Mouse (Mus musculus) liver, adult 2 months (tissue): ENCODE measurements around the gene Siah2. TPM values are rescaled to one million over a fixed set of nuclear protein-coding genes. Genes with fewer than 3 reads are reported as not detected.

Experiments
- DNase-seq: peaks from one replicate; pipeline ENCODE4 v3.0.0-alpha.2; 2011; ENCODE audit warnings: low read depth, low spot score; ENCODE audit errors: extremely low read depth
- H3K27ac ChIP-seq: fragments of 200-500 bp; replicated peaks from 2 replicates; pipeline ENCODE4 v1.5.1; 2012; ENCODE audit warnings: low read depth, mild to moderate bottlenecking, control low read depth, inconsistent platforms, low read length; ENCODE audit not compliant: insufficient read depth
- H3K27me3 ChIP-seq: fragments of 200-500 bp; 2 replicates; pipeline ENCODE4 v1.6.1; 2012; ENCODE audit warnings: mild to moderate bottlenecking, moderate library complexity, low read length, inconsistent platforms; ENCODE audit not compliant: control insufficient read depth, insufficient read depth
- H3K36me3 ChIP-seq: fragments of 200-500 bp; 2 replicates; pipeline ENCODE4 v1.6.1; 2012; ENCODE audit warnings: low read length, inconsistent platforms; ENCODE audit not compliant: control insufficient read depth, insufficient read depth
- H3K4me1 ChIP-seq: fragments of 200-500 bp; 2 replicates; pipeline ENCODE4 v1.6.1; 2011; ENCODE audit warnings: low read length; ENCODE audit not compliant: control insufficient read depth, insufficient read depth
- H3K4me3 ChIP-seq: fragments of 200-500 bp; 2 replicates; pipeline ENCODE4 v1.5.1; 2011; ENCODE audit warnings: low read depth, mild to moderate bottlenecking, control low read depth, low read length, moderate library complexity; ENCODE audit not compliant: insufficient read depth
- H3K79me2 ChIP-seq: fragments of 200-500 bp; 2 replicates; pipeline ENCODE4 v1.6.1; 2012; ENCODE audit warnings: inconsistent platforms, mild to moderate bottlenecking, low read length, moderate library complexity; ENCODE audit not compliant: control insufficient read depth, insufficient read depth
- H3K9ac ChIP-seq: fragments of 200-500 bp; 2 replicates; pipeline ENCODE4 v1.6.1; 2012; ENCODE audit warnings: low read depth, mild to moderate bottlenecking, control low read depth, inconsistent platforms, low read length
- CTCF ChIP-seq: fragments of 200-500 bp; IDR thresholded peaks from 2 replicates; pipeline ENCODE4 v1.5.1; 2011; ENCODE audit warnings: low read depth, low read length, control low read depth
- POLR2A ChIP-seq: fragments of 200-500 bp; IDR thresholded peaks from 2 replicates; pipeline ENCODE4 v1.6.1; 2011; ENCODE audit warnings: low read length, control low read depth; ENCODE audit not compliant: insufficient read depth; ENCODE audit errors: extremely low read depth
- WGBS: fragments of 180-500 bp; shearing (Covaris S2); methylation state at CpG from one replicate; pipeline ENCODE4 v1.1.7; 2018; 5-methylcytosine and 5-hydroxymethylcytosine counted together
- polyA plus RNA-seq: library from polyadenylated mRNA; depleted of rRNA; stranded (reverse); fragments of >200 nt; gene quantifications from 2 replicates; pipeline ENCODE4 v1.2.3, GENCODE M21; 2012
- total RNA-seq: library from RNA; depleted of rRNA; stranded (reverse); fragments of >200 nt; gene quantifications from 2 replicates; pipeline ENCODE4 v1.2.3, GENCODE M21; 2014

Siah2 gene
- total and polyA plus RNA-seq, 2 experiments = 9.6 to 29.4 TPM

- no peak overlapping the region for H3K9ac ChIP-seq
- H3K27me3 ChIP-seq = no peaks in the 10 kb centered on the region
- no peak for TF ChIP-seq CTCF
- TF ChIP-seq POLR2A = no peak
- H3K4me1 ChIP-seq = peaks cover 5% of the 10 kb centered on the region; the same call in 1 of the 2 replicates
- no peak overlapping the region for H3K27ac ChIP-seq
- DNase-seq = peak; percentile 66
- H3K36me3 ChIP-seq = no peaks in the 10 kb centered on the region
- no peak overlapping the region for H3K4me3 ChIP-seq
- no peaks in the 10 kb centered on the region for H3K79me2 ChIP-seq
Observed at GRCm38 (mm10) chr3:58729549-58729948, 37.3 kb upstream of the Siah2 start.

GRCm38 (mm10) chr3:58727601-58728000 is 35.4 kb upstream of the Siah2 start:
- H3K4me3 ChIP-seq = no peak overlapping the region

GRCm38 (mm10) chr3:58727012-58727411 is 34.8 kb upstream of the Siah2 start:
- peak; percentile 6 for DNase-seq
- 60% methylated on average over 3 of the region's 3 CpGs for WGBS
- H3K4me1 ChIP-seq = peaks cover 5% of the 10 kb centered on the region; the same call in 1 of the 2 replicates
- H3K79me2 ChIP-seq = no peaks in the 10 kb centered on the region
- no peaks in the 10 kb centered on the region for H3K36me3 ChIP-seq
- no peak overlapping the region for H3K4me3 ChIP-seq
- no peak overlapping the region for H3K9ac ChIP-seq
- H3K27ac ChIP-seq = no peak overlapping the region
- no peaks in the 10 kb centered on the region for H3K27me3 ChIP-seq
- peak; percentile 45; the same call in 1 of the 2 replicates for TF ChIP-seq CTCF
- TF ChIP-seq POLR2A = no peak

More at GRCm38 (mm10) chr3:58727601-58728000, 35.4 kb upstream of the Siah2 start:
- no peak for DNase-seq
- H3K27me3 ChIP-seq = no peaks in the 10 kb centered on the region
- TF ChIP-seq POLR2A (no peak), CTCF (no peak)
- H3K27ac ChIP-seq = no peak overlapping the region
- H3K36me3 ChIP-seq = no peaks in the 10 kb centered on the region
- no peak overlapping the region for H3K9ac ChIP-seq
- H3K79me2 ChIP-seq = no peaks in the 10 kb centered on the region
- 83% methylated on average over 4 of the region's 4 CpGs for WGBS
- peaks cover 5% of the 10 kb centered on the region; the same call in 1 of the 2 replicates for H3K4me1 ChIP-seq

GRCm38 (mm10) chr3:58726374-58726773 is 34.2 kb upstream of the Siah2 start:
- Histone ChIP-seq H3K9ac (no peak overlapping the region), H3K27me3 (no peaks in the 10 kb centered on the region), H3K79me2 (no peaks in the 10 kb centered on the region), H3K36me3 (no peaks in the 10 kb centered on the region), H3K4me1 (peaks cover 5% of the 10 kb centered on the region; the same call in 1 of the 2 replicates), H3K4me3 (no peak overlapping the region), H3K27ac (no peak overlapping the region)
- DNase-seq = no peak
- TF ChIP-seq CTCF (no peak), POLR2A (no peak)
- 85% methylated on average over 3 of the region's 3 CpGs for WGBS

GRCm38 (mm10) chr3:58724815-58725214 is 32.6 kb upstream of the Siah2 start:
- no peak overlapping the region for H3K27ac ChIP-seq
- H3K27me3 ChIP-seq = no peaks in the 10 kb centered on the region
- peaks cover 5% of the 10 kb centered on the region; the same call in 1 of the 2 replicates for H3K4me1 ChIP-seq
- H3K4me3 ChIP-seq = no peak overlapping the region
- H3K36me3 ChIP-seq = no peaks in the 10 kb centered on the region
- DNase-seq = no peak
- no peak overlapping the region for H3K9ac ChIP-seq
- H3K79me2 ChIP-seq = no peaks in the 10 kb centered on the region
- TF ChIP-seq CTCF (no peak), POLR2A (no peak)

- H3K4me3 ChIP-seq = no peak overlapping the region
- no peak overlapping the region for H3K27ac ChIP-seq
- DNase-seq = no peak
- WGBS = 96% methylated on average over 2 of the region's 2 CpGs
- no peaks in the 10 kb centered on the region for H3K79me2 ChIP-seq
- no peak for TF ChIP-seq POLR2A
- no peak for TF ChIP-seq CTCF
- H3K27me3 ChIP-seq = no peaks in the 10 kb centered on the region
- no peaks in the 10 kb centered on the region for H3K36me3 ChIP-seq
- no peak overlapping the region for H3K9ac ChIP-seq
- no peaks in the 10 kb centered on the region for H3K4me1 ChIP-seq
Observed at GRCm38 (mm10) chr3:58723656-58724055, 31.5 kb upstream of the Siah2 start.
